Mouse (Mus musculus) CH12F3 (cell line): ENCODE measurements around the gene Washc4.
"Not testable (repeated sequence)": the region's sequence is repeated elsewhere in the genome, so short reads cannot be mapped to it uniquely, and the experiment has no call there.

Experiments used
- in situ Hi-C: fragments of 300-500 bp; cut with MboI; formaldehyde crosslinking; loops from 2 replicates; pipeline ENCODE4 v1.14.3; 2020; ENCODE audit warnings: low sequenced_read_pairs

Washc4 gene

DNA sequence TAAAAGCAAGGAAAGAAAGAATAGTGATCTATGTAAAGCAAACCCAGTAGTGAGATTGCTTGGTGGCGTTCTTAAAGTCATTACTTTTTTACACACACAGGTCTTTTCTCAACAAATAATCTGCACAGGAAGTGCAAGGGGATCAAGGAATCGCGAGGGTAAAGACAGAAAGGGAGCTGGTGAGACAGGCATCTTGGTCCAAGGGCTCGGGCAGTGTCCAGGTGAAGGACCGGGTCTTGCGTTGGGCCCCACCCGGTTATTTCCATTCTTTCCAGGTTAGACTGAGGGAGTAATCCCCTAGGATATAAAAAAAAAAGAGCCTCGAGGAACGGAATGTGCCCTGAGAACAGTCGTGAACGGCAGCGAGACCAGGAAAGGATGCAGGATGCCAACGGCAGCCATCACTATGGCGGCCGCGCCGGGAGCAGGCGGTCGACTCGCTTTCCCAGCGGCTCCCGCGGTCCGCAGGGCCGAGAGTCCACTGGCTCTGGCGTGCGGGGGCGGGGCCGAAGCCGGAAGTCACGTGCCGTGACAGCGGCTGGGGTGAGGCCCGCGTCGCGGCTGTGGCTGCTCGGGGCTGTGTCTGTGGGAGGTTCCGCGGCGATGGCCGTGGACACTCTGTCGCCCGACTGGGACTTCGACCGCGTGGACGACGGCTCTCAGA, at the start of gene Washc4:
Gene Washc4 (plus strand): TSS at position 314 of the 664 bp plus-strand sequence.
- in situ Hi-C loops: no loop called here

DNA sequence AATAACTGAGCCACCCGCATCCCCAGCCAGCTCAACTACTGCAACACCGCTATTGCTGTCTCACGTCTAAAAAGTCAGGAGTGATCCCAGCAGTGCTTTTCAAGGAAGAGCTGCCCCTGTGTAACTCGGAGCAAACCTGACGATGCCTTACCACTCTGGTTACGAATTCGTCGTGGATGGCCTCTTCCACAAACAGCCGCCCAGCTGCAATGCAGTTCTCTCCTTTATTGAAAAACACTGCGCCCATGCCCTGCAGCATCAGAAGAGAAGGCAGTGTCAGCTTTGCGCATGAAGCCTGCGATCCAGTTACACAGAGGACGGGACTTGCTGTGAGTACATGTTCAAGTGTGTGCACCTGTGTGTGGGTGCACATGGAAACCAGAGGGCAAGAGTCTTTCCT, 46.2 kb upstream of the Washc4 start:
- in situ Hi-C loops: no loop called here

DNA sequence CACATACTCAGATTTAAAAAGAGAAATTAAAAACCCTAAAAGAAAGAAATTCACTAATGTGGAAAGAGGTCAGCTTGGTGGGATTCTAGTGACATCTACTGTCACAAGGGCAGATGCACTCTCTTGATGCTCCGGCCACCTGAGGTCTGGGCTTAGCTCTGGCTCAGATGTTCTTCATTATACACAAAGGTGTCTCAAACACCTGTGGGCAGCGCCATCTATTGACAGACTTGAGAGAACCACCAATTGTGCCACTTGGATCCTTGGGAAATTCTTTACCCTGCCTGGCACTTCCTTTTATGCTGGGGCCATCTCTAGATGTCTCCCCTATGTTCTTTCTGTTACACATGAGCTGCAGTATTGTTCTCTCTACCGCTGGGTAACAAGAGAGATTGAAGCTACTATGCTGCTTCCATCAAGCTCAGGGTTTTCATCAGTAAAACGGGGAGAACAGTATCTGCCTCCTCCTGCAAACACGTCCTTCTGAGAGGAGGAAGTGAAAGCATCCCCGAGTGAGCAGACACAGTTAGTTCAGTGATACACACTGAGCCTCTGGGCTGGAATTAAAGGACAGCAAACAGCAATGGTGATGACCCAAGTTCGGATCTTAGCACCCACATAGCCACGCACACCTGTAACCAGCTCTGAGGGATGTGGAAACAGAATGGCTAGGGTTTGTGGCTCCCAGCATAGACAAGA, 34.4 kb upstream of the Washc4 start:
- in situ Hi-C loops: loop anchor here (10.0 kb wide), 1 partner anchor 604 kb away; no protein-coding TSS in a partner anchor

DNA sequence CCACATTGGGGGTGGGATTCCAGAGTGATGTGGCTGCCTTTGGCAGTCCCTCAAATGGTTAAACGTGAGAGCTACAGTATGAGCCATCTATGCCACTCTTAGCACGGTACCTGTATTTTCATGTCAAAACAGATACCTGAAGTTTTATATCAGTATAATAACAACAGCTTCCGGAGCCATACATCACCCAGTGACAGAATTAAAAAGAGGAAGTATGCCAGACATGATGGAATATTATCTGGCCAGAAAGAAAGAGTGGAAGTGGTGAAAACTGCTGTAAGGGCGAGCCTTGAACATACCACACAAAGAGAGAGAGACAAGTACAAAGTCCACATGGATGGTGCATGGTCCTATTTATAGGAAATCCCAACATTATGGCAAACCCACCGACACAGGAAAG, 32.2 kb upstream of the Washc4 start:
- in situ Hi-C loops: no loop called here

DNA sequence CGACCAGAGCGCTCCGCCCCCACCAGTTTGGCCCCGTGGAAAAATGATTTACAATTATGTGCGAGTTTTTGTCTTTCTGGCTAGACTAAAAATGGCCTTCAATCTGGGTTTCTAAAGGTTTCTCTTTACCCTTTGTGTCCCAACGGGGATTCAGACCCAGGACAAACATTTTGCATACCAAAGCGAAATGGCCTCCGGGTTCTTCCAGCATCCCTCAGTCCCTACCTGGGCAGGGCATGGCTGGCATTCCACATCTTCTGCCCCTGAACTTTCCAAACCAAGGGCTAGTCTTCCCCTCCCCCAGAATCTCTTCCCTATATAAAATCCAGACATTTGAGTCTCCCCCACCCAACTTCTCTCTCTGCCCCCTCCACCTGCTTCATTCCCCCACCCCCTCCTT, 29.8 kb upstream of the Washc4 start:
- in situ Hi-C loops: no loop called here

DNA sequence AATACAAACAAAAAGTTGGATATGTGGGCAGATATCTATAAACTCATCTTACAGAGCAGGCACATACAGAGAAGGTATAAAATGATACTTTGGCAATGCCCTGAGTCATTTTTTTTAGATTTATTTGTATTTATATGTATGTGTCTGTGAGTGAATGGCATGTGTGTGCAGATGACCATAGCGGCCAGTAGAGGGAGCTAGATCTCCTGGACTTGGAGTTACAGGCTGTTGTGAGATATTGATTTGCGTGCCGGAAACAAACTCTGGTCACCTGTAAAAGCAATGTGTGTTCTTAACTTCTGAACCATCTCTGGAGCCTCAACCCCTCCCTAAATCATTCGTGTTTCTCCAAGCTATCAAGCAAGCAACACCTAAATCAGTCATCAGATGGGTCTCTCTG, 22.6 kb upstream of the Washc4 start:
- in situ Hi-C loops: no loop called here

DNA sequence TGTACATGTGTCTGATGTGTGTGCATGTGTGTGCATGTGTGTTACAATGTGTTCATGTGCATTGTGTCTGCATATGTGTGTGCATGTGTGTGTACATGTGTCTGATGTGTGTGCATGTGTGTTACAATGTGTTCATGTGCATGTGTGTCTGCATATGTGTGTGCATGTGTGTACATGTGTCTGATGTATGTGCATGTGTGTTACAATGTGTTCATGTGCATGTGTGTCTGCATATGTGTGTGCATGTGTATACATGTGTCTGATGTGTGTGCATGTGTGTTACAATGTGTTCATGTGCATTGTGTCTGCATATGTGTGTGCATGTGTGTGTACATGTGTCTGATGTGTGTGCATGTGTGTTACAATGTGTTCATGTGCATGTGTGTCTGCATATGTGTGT, 19.3 kb upstream of the Washc4 start:
- in situ Hi-C loops: not testable (repeated sequence)

DNA sequence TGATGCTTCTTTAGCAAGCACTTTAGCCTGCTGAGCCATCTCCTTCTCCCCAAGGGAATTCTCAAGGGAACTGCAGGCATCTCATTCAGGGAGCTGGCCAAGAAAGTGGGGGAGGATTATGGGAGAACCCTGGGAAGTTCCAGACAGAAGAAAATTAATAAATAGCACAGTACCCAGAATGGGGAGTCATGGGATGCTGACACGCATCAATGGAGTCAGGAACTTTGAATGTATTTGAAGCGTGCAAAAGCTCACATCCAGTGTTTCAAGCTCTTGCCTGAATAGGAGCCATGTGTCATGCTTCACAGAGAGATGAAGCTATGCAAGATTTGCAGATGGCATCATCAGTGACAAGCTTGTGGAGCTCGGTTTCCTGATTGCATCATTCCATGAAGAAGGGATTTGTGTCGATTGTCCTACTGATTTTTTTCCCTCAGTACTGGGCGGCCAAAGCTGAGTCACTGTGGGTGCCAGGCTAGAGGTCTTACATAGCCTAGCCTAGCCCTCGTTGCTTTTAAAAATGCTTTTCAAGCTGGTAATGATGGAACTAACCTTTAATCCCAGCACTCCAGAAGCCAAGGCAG, 13.1 kb upstream of the Washc4 start:
- in situ Hi-C loops: no loop called here

DNA sequence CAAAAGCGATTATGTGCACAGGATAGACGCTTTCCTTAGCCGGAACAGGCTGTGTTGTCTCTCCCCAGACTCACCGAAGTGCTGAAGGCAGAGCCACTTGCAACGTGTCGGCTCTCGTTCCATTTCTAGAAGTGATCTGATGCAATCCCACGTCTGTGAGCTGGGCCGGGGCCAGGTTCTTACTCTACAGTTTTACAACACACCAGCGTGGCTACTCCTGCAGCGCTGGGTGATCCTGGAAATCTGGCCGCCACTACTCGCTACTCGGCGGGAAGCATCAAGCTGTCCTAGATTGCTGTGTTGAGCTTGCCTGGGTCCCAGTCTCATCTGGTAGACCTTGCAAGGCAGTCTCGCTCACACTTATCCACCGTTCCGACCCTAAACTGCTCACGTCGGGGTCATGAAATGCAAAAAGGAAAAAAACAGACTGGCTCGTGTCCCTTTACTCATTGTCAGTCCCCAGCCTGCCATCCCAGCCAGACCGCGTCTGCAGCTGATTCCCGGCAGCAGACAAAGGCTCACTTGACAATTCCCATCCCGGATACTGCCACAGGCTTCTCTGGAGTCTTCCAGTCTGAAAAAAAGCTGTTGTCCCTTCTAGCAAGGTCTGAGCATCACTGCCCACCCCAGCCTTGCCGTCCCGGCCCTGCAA, 10.2 kb upstream of the Washc4 start:
- in situ Hi-C loops: no loop called here

DNA sequence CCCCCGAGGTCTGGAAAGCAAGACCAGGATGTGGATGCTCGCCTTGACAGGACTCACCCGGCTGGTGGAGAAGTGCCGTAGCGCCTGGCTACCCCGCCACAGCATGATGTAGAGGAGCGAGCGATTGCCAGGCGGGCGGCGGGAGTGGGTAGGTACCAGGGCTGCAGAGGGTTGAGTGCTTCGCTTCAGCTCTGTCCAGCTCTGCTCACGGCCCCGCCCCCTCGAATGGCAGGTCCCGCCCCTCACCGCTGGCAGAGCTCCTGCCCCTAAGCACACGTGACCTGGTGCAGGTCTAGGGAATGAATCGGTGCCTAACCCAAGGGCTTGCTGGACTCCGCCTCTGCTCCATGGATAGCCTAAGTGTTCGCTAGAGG, 9.7 kb upstream of the Washc4 start, which contains the start of gene Aldh1l2:
Gene Aldh1l2 (minus strand): TSS at position 231 of the 374 bp plus-strand sequence.
- in situ Hi-C loops: no loop called here

DNA sequence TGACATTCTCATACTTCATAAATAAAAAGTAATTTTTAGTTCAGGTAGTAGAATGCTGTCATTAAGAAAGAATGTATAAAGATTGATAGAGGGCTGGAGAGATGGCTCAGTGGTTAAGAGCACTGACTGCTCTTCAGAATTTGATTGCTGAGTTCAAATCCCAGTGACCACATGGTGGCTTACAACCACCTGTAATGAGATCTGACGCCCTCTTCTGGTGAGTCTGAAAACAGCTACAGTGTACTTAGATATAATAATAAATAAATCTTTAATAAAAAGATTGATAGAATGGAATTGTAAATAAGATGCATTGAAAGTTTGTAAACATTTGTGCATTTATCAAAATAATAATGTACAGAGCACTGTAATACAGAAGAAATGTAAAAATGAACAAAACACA, 7.1 kb upstream of the Washc4 start:
- in situ Hi-C loops: no loop called here

DNA sequence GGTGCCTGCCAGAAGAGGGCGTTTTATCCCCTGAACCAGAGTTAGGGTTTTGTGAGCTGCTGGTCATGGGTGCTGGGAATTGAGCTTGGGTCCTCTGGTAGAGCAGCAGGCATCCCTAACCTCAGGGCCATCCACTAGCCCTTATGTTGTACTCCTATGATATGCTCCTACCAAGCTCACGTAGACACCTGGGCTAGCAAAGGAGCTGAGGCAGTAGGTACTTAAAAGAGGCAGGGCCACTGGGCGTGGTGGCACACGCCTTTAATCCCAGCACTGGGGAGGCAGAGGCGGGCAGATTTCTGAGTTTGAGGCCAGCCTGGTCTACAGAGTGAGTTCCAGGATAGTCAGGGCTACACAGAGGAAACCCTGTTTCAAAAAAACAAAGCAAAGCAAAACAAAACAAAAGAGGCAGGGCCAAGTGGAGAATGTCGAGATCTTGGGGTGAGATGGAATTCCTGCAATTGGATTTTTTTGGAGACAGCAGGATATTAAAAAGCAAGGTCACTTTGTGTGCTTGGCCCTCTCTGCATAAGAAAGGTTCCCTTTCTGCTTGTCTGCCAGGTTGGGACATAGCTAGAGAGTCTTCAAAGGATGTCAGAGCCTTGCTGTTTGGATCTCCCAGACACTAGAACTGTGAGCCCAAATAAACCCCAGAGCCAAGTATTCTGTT, 4.1 kb upstream of the Washc4 start:
- in situ Hi-C loops: no loop called here

DNA sequence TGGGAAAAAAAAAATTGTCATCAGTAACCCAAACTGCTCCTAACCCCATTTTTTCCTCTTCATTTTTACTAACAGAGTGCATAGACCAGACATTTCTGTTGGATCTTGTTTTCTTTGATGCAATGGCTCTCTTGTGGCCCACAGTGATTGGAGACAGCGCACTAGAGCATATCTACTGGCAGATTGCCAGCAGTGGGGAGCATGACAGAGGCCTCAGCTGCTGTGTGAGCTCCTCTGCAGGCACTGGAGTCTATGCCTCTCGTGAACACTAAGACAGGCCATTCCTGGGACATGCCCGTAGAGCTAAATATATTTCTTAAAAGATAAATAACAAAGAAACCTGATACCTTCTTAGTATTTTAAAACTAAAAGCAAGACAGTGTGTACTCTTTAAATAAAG, 3.5 kb upstream of the Washc4 start:
- in situ Hi-C loops: no loop called here

DNA sequence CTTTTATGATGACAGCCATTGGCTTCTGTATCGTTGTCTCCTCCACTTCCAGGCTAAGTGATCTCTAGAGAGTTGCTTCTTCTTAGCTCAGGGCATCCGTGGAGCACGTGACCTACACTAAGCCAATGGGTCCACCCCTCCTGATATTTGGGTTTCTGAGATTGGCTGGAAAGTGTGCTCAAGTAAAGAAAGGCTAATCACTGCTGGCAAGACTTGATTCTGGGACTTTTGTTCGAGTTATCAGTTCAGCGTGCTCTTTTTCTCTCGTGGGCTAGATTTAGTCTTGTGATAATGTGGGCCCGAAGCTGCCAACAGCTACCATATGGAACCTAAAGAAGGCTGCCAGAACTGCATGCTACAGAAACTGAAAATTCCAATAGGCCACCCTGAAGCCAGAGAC, 1.3 kb upstream of the Washc4 start:
- in situ Hi-C loops: no loop called here

DNA sequence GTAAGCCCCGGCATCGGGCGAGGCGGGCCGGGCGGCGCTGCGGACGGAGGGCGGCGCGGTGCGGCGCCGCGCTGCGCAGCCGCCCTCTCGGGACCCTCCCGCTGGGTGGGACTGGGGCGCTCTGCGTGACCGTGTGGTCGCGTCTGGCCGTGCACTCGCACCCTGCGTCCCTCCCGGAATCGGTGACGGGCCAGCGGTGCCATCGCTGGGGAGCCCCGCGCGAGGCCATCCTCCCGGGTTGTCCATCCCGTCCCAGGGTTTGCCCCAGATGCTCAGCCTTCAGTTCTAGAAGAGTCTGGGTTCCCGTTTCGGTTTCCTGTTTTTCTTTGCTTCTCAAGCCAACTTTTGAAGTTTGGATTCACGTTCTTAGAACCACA, 539 bp downstream of the Washc4 start:
- in situ Hi-C loops: no loop called here

DNA sequence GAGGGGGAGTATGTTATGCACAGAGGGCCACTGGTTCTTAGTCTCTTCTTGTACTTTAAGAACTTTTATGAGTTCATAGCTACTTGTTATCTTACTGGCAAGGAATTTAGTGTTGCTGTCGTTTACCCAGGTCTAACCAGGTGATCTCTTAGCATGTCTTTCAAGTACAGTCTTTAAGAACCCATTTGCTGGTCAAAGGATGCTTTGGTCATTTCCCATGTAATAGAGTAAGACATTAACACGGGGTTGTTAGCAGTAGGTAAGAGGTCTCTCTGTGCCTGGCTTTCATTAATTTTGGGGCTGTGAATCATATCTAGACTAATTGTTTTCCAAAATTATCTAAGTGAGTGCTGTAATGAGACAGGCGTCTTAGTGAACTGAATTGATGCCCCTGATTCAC, 1.8 kb downstream of the Washc4 start:
- in situ Hi-C loops: no loop called here

DNA sequence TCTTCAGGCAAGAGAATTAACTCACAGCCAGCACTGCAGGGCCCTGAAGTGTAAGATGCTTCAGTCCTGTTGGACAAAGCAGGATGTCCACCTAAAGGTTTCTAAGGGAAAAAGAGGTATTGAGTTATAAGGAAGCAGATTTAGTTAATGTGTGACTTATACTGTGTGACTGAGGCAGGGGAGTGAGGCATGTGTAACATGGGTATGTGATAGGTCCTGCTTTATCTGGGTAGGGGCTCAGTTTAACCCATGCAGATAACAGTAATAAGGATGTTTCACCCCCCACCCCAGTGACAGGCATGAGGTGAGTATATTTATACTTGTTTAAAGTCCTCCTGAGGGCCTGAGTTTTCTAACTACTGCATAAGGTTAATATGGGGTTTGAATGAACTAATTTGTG, 19.5 kb downstream of the Washc4 start:
- in situ Hi-C loops: no loop called here

DNA sequence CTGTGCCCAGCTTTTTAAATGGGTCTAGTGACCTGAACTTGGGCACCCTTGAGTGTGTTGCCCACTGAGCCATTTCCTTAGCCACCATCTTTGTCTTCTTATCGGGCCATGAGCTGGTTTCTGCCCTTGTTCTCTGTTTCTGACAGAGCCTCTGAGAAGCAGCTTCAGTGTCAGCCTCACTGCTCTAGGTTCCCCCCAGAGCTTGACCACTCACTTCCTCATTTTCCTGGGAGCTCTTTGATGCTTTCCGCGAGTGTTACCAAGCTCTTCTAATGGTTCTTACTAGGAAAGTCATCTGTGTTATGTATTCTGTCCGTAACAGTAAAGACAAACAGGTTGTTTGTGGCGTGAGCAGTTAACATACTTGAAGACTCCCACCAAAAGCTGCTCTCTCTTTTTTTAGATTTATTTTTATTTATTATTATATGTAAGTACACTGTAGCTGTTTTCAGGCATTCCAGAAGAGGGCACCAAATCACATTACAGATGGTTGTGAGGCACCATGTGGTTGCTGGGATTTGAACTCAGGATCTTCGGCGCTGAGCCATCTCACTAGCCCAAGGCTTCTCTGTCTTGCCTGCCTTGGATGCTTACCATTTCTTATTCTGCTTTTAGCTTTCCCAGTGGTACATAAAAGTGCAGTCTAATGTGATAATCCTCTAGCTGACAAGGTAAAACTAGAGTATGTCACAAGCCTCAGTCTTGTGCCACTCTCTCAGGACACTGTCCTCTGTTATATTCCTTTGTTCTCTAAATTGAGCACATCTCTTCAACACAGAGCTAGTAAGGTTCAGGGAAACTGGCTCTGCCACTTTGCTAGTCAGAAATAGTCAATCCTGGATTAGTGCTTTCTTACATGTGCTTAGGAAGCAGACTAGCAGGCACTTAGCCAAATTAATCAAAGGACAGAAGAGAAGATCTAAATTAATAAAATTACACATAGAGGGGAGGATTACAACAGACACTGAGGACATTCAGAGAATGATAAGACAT, 22.2 kb downstream of the Washc4 start:
- in situ Hi-C loops: no loop called here

DNA sequence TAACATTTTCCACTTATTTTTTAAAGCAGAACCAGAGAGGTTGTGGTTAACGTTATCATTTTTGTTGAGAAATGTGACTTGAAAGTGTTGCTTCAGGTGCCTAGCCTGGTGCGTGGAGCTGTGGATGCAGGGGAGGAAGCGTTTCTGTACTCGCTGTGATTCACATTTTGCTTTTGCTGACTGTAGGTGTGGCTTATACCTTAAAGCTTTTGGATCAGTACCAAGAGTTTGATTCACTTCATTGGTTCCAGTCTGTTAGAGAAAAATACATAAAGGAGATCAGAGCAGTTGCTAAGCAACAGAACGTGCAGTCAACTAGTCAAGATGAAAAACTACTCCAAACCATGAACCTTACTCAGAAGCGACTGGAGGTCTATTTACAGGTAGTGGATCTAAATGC, 47.2 kb downstream of the Washc4 start:
- in situ Hi-C loops: no loop called here

DNA sequence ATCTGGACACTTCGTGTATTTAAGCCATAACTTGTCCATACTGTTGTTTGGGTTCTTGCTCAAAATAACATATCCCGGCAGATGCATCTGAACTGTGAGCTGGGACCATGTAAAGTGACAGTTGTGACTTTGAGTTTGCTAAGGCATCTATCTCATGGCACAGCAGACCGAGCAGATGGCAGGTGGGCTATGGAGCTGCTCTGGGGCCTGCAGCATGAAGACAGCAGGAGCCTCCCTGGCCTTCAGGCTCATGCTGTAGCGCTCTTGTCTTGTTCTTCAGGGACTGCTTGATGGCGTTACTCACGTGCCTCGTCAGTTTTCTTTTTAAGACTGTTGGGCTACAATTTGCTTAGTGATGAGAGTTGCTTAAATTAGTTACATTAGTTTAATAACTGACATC, 49.1 kb downstream of the Washc4 start:
- in situ Hi-C loops: no loop called here
